ENCODE assay signal across 8 mouse cellular contexts in genomic region chr17:67697461-67697891, GRCm38 (mm10). TPM values are rescaled to one million over a fixed set of nuclear protein-coding genes. Genes with fewer than 3 reads are reported as not detected.
A peak's percentile ranks its signal among the peaks of the same experiment; 100 is the strongest.
DNase-seq lines count a peak whose midpoint lies in the region; ATAC-seq and TF ChIP-seq lines count a peak whose summit lies in the region.

No protein-coding gene starts in this region.

- WGBS in lung, adult 2 months, result 1% methylated on average over 32 of the region's 32 CpGs
- 0% methylated on average over 13 of the region's 32 CpGs for WGBS in embryonic facial prominence, embryonic 14.5 days
- WGBS in hindbrain, embryonic 16.5 days, result under 1% methylated on average over 31 of the region's 32 CpGs

- peak; percentile 80 for ATAC-seq in embryonic facial prominence, embryonic 14.5 days (ENCODE audit: low read depth)
- peak; percentile 74 for ATAC-seq in hindbrain, embryonic 16.5 days
- ATAC-seq in megakaryocyte-erythroid progenitor cell, adult 5-6 weeks (replicated peaks; ENCODE audit: low FRiP score, low TSS enrichment, poor library complexity, severe bottlenecking), result 0 out of 2 replicates have a peak, but pooled peaks have one; percentile 14

- no peaks in the 10 kb centered on the region for H3K36me3 ChIP-seq in embryonic facial prominence, embryonic 14.5 days (ENCODE audit: control insufficient read depth, insufficient read depth, low read length)
- H3K36me3 ChIP-seq in hindbrain, embryonic 16.5 days (ENCODE audit: control insufficient read depth, insufficient read depth, low read length), result no peaks in the 10 kb centered on the region

- TF ChIP-seq CTCF in lung, adult 2 months (IDR thresholded peaks at IDR 0.05; ENCODE audit: insufficient read depth, low read length), result no peak

- H3K4me2 ChIP-seq in embryonic facial prominence, embryonic 14.5 days (ENCODE audit: low read depth, low read length), result peak overlapping the region; percentile 100
- H3K4me2 ChIP-seq in hindbrain, embryonic 16.5 days (ENCODE audit: low read length), result peak overlapping the region; percentile 90

- H3K4me3 ChIP-seq in lung, adult 2 months (replicated peaks; ENCODE audit: extremely low read depth, low read depth, low read length), result peak overlapping the region; percentile 69
- H3K4me3 ChIP-seq in embryonic facial prominence, embryonic 14.5 days (ENCODE audit: low read depth, low read length), result peak overlapping the region; percentile 71
- H3K4me3 ChIP-seq in hindbrain, embryonic 16.5 days (ENCODE audit: low read length), result peak overlapping the region; percentile 72

- no peak for DNase-seq in lung, adult 2 months
- no peak for DNase-seq in lung, postnatal 14 days
- DNase-seq in embryonic facial prominence, embryonic 14.5 days (ENCODE audit: low spot score), result no peak
- no peak for DNase-seq in yolk sac, embryonic 10.5 days (ENCODE audit: low spot score)
- DNase-seq in adrenal gland, postnatal 25 days, result no peak
- no peak for DNase-seq in layer of hippocampus, adult 11-12 months (ENCODE audit: low spot score)

- peak overlapping the region; percentile 74 for H3K9ac ChIP-seq in embryonic facial prominence, embryonic 14.5 days (ENCODE audit: low read depth, low read length)
- H3K9ac ChIP-seq in hindbrain, embryonic 16.5 days (ENCODE audit: low read depth, low read length), result peak overlapping the region; percentile 81

- H3K9me3 ChIP-seq in embryonic facial prominence, embryonic 14.5 days (ENCODE audit: control insufficient read depth, low read length), result no peaks in the 10 kb centered on the region
- no peaks in the 10 kb centered on the region for H3K9me3 ChIP-seq in hindbrain, embryonic 16.5 days (ENCODE audit: control insufficient read depth, low read length)

- peaks cover 6% of the 10 kb centered on the region; the same call in 1 of the 2 replicates for H3K4me1 ChIP-seq in lung, adult 2 months (ENCODE audit: control insufficient read depth, insufficient read depth, low read length)
- peaks cover 18% of the 10 kb centered on the region for H3K4me1 ChIP-seq in embryonic facial prominence, embryonic 14.5 days (ENCODE audit: control insufficient read depth, insufficient read depth, low read length)
- H3K4me1 ChIP-seq in hindbrain, embryonic 16.5 days (ENCODE audit: control insufficient read depth, insufficient read depth, low read depth, low read length), result peaks cover 19% of the 10 kb centered on the region

- H3K27me3 ChIP-seq in embryonic facial prominence, embryonic 14.5 days (replicated peaks; ENCODE audit: control insufficient read depth, insufficient read depth, low read length), result peaks cover 6% of the 10 kb centered on the region; the same call in 1 of the 2 replicates
- H3K27me3 ChIP-seq in hindbrain, embryonic 16.5 days (replicated peaks; ENCODE audit: control insufficient read depth, insufficient read depth, low read length), result no peaks in the 10 kb centered on the region

- H3K27ac ChIP-seq in embryonic facial prominence, embryonic 14.5 days (replicated peaks; ENCODE audit: low read depth, low read length), result no peak overlapping the region
- no peak overlapping the region for H3K27ac ChIP-seq in hindbrain, embryonic 16.5 days (ENCODE audit: low read depth, low read length)

- TF ChIP-seq POLR2A in lung, adult 2 months (IDR thresholded peaks at IDR 0.05; ENCODE audit: borderline replicate concordance, extremely low read depth, low read depth, low read length), result no peak

RNA-seq across cellular contexts. Expression of gene Lama1, which starts 0.4 kb away (rescaled TPM):
- 0.17 and 0.63 TPM in 2 replicates for polyA plus RNA-seq in lung, adult 2 months (2012; rRNA removed)
- 2.0 and 3.0 TPM in 2 replicates for polyA plus RNA-seq in embryonic facial prominence, embryonic 14.5 days (2014; fragmentation: Nextera tagmentation; extraction: Ambion mirVana)
- 6.0 and 8.9 TPM in 2 replicates for polyA plus RNA-seq in hindbrain, embryonic 16.5 days (2015; fragmentation: Nextera tagmentation; extraction: Ambion mirVana)
- not detected in 2 replicates for total RNA-seq in megakaryocyte-erythroid progenitor cell, adult 5-6 weeks (2014; fragmentation: Nextera tagmentation)
- not detected in 2 replicates for total RNA-seq in megakaryocyte-erythroid progenitor cell, adult 5-6 weeks (2017)
- 14.1 and 18.7 TPM in 2 replicates for total RNA-seq in adrenal gland, postnatal 25 days (2021)

Comparison
In these comparisons a context has a peak if more than half of its experiments do, and no peak if none do; other contexts are left out.
1. ATAC-seq: peak in every context shown above with its lines; median percentile 80 in embryonic facial prominence, embryonic 14.5 days; 74 in hindbrain, embryonic 16.5 days; 14 in megakaryocyte-erythroid progenitor cell, adult 5-6 weeks.